Mouse (Mus musculus): ENCODE measurements around the gene Rapgefl1. TPM values are rescaled to one million over a fixed set of nuclear protein-coding genes. Genes with fewer than 3 reads are reported as not detected.

Gene Rapgefl1
- polyA plus RNA-seq, 1 experiment: 0.29 TPM

DNA sequence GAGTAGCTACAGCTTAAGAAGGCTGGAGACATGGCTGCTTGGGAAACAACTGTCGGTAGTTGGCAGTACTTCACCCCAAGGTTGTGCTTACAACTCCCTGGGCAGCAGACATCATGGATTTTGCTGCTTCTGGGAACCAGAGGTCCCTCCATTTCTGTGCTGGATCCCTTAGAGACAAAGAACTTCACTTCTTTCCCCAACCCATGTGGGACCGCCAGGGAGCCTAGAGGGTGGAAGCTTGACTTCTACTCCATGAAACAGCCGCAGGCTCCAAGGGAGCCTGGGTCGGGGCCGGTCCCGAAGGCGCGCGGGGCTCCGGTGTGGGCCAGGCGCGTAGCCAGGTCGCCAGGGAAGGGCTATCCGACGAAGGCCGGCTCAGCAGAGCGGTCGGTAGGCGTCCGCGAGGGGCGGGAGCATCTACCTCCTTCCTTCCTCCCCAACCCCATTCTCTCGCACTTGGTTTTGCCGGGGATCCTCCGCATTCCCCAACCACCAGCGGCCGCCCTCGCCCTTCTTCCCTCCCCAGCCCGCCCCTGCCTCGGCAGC is 42.0 kb upstream of the Rapgefl1 start:
- Histone ChIP-seq H3K4me1 (peaks cover 71% of the 10 kb centered on the region), H3K9me3 (no peaks in the 10 kb centered on the region), H3K36me3 (replicated peaks; ENCODE audit: low read length) (peaks cover 25% of the 10 kb centered on the region), H3K4me3 (replicated peaks) (peak overlapping the region; percentile 99), H3K27me3 (replicated peaks) (no peaks in the 10 kb centered on the region)
- no peak for TF ChIP-seq FLI1 (IDR thresholded peaks at IDR 0.05; ENCODE audit: low read length)
- TF ChIP-seq GATA1 (IDR thresholded peaks at IDR 0.05; ENCODE audit: borderline replicate concordance, low read length): no peak

- Histone ChIP-seq H3K4me3 (replicated peaks) (peak within 1 kb of the TSS; percentile 99), H3K9me3 (no peaks in the 10 kb centered on the region), H3K27me3 (replicated peaks) (no peaks in the 10 kb centered on the region), H3K4me1 (peaks cover 68% of the 10 kb centered on the region), H3K36me3 (replicated peaks; ENCODE audit: low read length) (peaks cover 31% of the 10 kb centered on the region)
- TF ChIP-seq FLI1 (IDR thresholded peaks at IDR 0.05; ENCODE audit: low read length) (no peak), GATA1 (IDR thresholded peaks at IDR 0.05; ENCODE audit: borderline replicate concordance, low read length) (no peak)
Measured at GRCm38 (mm10) chr11:98795015-98795713, 41.4 kb upstream of the Rapgefl1 start, which contains the start of gene Msl1. Msl1 (plus strand) TSS chr11:98795516.

- Histone ChIP-seq H3K27me3 (replicated peaks) (no peaks in the 10 kb centered on the region), H3K36me3 (replicated peaks; ENCODE audit: low read length) (peaks cover 39% of the 10 kb centered on the region), H3K4me3 (replicated peaks) (peak overlapping the region; percentile 99), H3K9me3 (no peaks in the 10 kb centered on the region), H3K4me1 (peaks cover 70% of the 10 kb centered on the region)
- TF ChIP-seq FLI1 (IDR thresholded peaks at IDR 0.05; ENCODE audit: low read length): no peak
- TF ChIP-seq GATA1 (IDR thresholded peaks at IDR 0.05; ENCODE audit: borderline replicate concordance, low read length): no peak
Measured at GRCm38 (mm10) chr11:98795714-98796514, 40.7 kb upstream of the Rapgefl1 start.

DNA sequence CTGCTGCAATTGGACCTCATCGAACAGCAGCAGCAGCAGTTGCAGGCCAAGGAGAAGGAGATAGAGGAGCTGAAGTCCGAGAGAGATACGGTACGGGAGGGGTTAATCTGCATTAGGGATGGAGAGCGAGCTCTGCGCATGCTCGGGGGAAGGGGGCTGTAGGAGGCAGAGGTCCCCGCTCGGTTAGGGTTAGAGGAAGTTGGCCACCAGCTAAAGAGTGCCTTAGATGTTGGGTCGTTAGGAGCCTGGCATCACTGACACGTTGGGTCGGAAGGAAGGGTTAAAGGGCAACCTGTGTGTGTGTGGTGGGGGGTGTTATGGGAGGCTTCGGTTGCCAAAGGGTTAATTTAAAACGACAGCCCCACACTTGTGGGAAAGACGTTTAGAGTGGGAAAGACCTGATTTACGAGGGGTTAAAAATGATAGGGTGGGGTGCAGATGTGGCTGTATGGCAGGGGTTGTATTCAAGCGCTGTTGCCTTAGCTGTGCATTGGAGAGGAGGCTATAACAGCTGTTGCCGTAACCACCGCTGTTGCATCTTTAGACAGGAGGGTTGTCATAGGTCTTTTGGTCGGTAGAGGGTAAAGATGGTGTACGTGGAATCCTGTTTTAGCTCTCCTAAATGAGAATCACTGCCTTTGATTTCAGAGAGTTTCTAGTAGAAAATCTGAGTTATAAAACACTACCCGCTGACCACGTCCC is 39.9 kb upstream of the Rapgefl1 start:
- H3K36me3 ChIP-seq (replicated peaks; ENCODE audit: low read length): peaks cover 46% of the 10 kb centered on the region

DNA sequence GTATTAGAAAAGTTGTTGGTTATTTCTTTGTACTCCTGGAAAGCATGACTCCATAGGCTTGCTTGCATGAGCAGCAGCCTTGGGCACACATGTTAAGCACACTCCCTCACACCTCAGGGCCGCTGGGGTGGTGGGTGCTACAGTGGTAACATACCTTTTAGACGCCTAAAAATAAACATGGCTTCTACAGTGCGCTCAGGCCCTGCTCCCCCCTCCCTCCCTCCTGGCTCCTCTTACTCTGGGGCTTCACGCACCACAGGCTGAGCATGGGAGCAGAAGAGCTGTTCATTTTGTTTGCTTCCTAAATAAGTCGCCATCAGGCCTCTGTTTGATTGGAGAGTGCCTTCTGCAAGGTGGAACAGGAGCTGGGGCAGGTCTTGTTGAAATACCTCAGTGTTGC is 39.3 kb upstream of the Rapgefl1 start:
- Histone ChIP-seq H3K36me3 (replicated peaks; ENCODE audit: low read length) (peaks cover 53% of the 10 kb centered on the region), H3K4me1 (peaks cover 64% of the 10 kb centered on the region), H3K9me3 (no peaks in the 10 kb centered on the region), H3K4me3 (replicated peaks) (peak overlapping the region; percentile 99), H3K27me3 (replicated peaks) (no peaks in the 10 kb centered on the region)
- TF ChIP-seq FLI1 (IDR thresholded peaks at IDR 0.05; ENCODE audit: low read length) (no peak), GATA1 (IDR thresholded peaks at IDR 0.05; ENCODE audit: borderline replicate concordance, low read length) (no peak)

More for the DNA sequence above, 39.9 kb upstream of the Rapgefl1 start:
- Histone ChIP-seq H3K4me1 (peaks cover 70% of the 10 kb centered on the region), H3K4me3 (replicated peaks) (peak overlapping the region; percentile 99), H3K27me3 (replicated peaks) (no peaks in the 10 kb centered on the region), H3K9me3 (no peaks in the 10 kb centered on the region)
- no peak for TF ChIP-seq GATA1 (IDR thresholded peaks at IDR 0.05; ENCODE audit: borderline replicate concordance, low read length)

DNA sequence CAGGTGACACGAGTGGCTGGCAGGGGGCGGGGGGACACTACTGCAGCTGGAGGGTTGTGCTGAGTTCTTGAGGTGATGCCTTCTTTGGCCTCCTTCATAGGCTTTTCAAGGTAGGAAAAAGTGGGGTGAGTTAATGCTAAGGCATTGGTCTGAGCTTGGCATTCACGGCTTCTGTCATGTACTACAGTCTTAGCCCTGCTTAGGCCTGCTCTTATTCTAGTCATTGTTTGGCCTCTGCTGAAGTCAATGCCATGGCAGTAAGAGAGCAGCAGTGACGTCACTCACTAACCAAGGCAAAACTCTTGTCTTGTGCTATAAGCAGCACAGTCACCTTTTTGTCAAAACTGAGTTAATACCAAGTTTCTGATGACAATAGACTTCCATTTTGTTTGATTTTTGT is 38.7 kb upstream of the Rapgefl1 start:
- Histone ChIP-seq H3K36me3 (replicated peaks; ENCODE audit: low read length) (peaks cover 57% of the 10 kb centered on the region), H3K27me3 (replicated peaks) (no peaks in the 10 kb centered on the region), H3K9me3 (no peaks in the 10 kb centered on the region), H3K4me3 (replicated peaks) (peak overlapping the region; percentile 99), H3K4me1 (peaks cover 58% of the 10 kb centered on the region)
- no peak for TF ChIP-seq FLI1 (IDR thresholded peaks at IDR 0.05; ENCODE audit: low read length)
- no peak for TF ChIP-seq GATA1 (IDR thresholded peaks at IDR 0.05; ENCODE audit: borderline replicate concordance, low read length)

DNA sequence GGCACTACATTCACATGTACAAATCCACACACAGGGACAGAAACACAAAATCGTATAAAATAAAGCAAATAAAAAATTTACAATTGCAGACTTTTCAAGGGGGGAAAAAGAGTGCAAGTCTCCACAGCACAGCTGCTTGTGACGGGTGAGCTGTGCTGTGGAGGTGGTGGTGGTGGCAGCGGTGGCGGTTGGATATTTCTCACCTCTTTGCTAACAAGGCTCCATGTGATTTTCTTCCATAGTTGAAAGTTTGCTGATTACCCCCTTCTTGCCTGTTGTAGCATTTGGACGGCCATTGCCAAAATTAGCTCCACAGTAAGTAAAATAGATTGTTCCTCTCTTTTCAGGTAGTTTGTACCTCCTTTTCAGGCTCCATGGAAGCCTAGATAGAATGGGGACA is 32.0 kb upstream of the Rapgefl1 start, which contains the start of gene Casc3:
Casc3 (plus strand) TSS at position 301 of the 400 bp plus-strand sequence.
- H3K9me3 ChIP-seq: no peaks in the 10 kb centered on the region
- H3K27me3 ChIP-seq (replicated peaks): no peaks in the 10 kb centered on the region
- peaks cover 28% of the 10 kb centered on the region for H3K4me1 ChIP-seq
- no peak for TF ChIP-seq GATA1 (IDR thresholded peaks at IDR 0.05; ENCODE audit: borderline replicate concordance, low read length)
- H3K4me3 ChIP-seq (replicated peaks): no peak within 1 kb of the TSS
- H3K36me3 ChIP-seq (replicated peaks; ENCODE audit: low read length): peaks cover 87% of the 10 kb centered on the region

GRCm38 (mm10) chr11:98808417-98808816 is 28.2 kb upstream of the Rapgefl1 start:
- Histone ChIP-seq H3K9me3 (no peaks in the 10 kb centered on the region), H3K4me3 (replicated peaks) (peak overlapping the region; percentile 94), H3K27me3 (replicated peaks) (no peaks in the 10 kb centered on the region), H3K4me1 (peaks cover 33% of the 10 kb centered on the region), H3K36me3 (replicated peaks; ENCODE audit: low read length) (peaks cover 73% of the 10 kb centered on the region)
- TF ChIP-seq GATA1 (IDR thresholded peaks at IDR 0.05; ENCODE audit: borderline replicate concordance, low read length) (no peak), FLI1 (IDR thresholded peaks at IDR 0.05; ENCODE audit: low read length) (no peak)

- H3K4me3 ChIP-seq (replicated peaks): peak overlapping the region; percentile 94
- H3K9me3 ChIP-seq: no peaks in the 10 kb centered on the region
- peaks cover 39% of the 10 kb centered on the region for H3K4me1 ChIP-seq
- H3K36me3 ChIP-seq (replicated peaks; ENCODE audit: low read length): peaks cover 72% of the 10 kb centered on the region
- H3K27me3 ChIP-seq (replicated peaks): no peaks in the 10 kb centered on the region
- TF ChIP-seq GATA1 (IDR thresholded peaks at IDR 0.05; ENCODE audit: borderline replicate concordance, low read length) (no peak), FLI1 (IDR thresholded peaks at IDR 0.05; ENCODE audit: low read length) (no peak)
Measured at GRCm38 (mm10) chr11:98809457-98810290, 26.9 kb upstream of the Rapgefl1 start.

Data from megakaryocyte, embryonic 14.5 days (primary cell).